Mouse (Mus musculus) MEL (cell line): ENCODE results near the gene Carm1.

Source experiments
- CHD1 ChIP-seq: IDR thresholded peaks from 2 replicates; pipeline ENCODE4 v1.6.1; 2012; ENCODE audit warnings: low read depth, mild to moderate bottlenecking, inconsistent platforms, low read length, improper control_type of control experiment
- CTCF ChIP-seq, 3 experiments: IDR thresholded peaks in 2 of 3; conservative IDR thresholded peaks in 1 of 3; 2 replicates each; pipeline ENCODE4 v1.5.1; 2011 to 2012; ENCODE audit warnings: low read length in 3 of 3, low read depth in 2 of 3, mild to moderate bottlenecking in 2 of 3, improper control_type of control experiment in 1 of 3, inconsistent platforms in 1 of 3, mixed read lengths in 1 of 3, moderate library complexity in 1 of 3; ENCODE audit not compliant: control insufficient read depth in 1 of 3, insufficient read depth in 1 of 3, poor library complexity in 1 of 3, severe bottlenecking in 1 of 3
- MEF2A ChIP-seq: IDR thresholded peaks from 2 replicates; pipeline ENCODE4 v1.6.1; 2014; ENCODE audit warnings: low read depth, mild to moderate bottlenecking, inconsistent platforms, low read length, improper control_type of control experiment; ENCODE audit not compliant: poor library complexity, insufficient replicate concordance, severe bottlenecking; ENCODE audit errors: extremely low read depth
- POLR2A ChIP-seq, 2 experiments: IDR thresholded peaks; 2 replicates each; pipeline ENCODE4 v1.6.1; 2011 to 2012; ENCODE audit warnings: low read length in 2 of 2, mild to moderate bottlenecking in 2 of 2, control low read depth in 1 of 2, improper control_type of control experiment in 1 of 2, low read depth in 1 of 2, moderate library complexity in 1 of 2; ENCODE audit not compliant: control insufficient read depth in 1 of 2, insufficient read depth in 1 of 2, poor library complexity in 1 of 2
- POLR2AphosphoS5 ChIP-seq: IDR thresholded peaks from 2 replicates; pipeline ENCODE4 v1.6.1; 2012; ENCODE audit warnings: low read depth, borderline replicate concordance, mild to moderate bottlenecking, inconsistent platforms, low read length, moderate library complexity, mixed read lengths
- RCOR1 ChIP-seq: IDR thresholded peaks from 2 replicates; pipeline ENCODE4 v1.6.1; 2012; ENCODE audit warnings: low read depth, mild to moderate bottlenecking, inconsistent platforms, low read length, improper control_type of control experiment
- ZMIZ1 ChIP-seq: IDR thresholded peaks from 2 replicates; pipeline ENCODE4 v1.6.1; 2012; ENCODE audit warnings: low read depth, mild to moderate bottlenecking, inconsistent platforms, low read length, improper control_type of control experiment, moderate library complexity

DNA sequence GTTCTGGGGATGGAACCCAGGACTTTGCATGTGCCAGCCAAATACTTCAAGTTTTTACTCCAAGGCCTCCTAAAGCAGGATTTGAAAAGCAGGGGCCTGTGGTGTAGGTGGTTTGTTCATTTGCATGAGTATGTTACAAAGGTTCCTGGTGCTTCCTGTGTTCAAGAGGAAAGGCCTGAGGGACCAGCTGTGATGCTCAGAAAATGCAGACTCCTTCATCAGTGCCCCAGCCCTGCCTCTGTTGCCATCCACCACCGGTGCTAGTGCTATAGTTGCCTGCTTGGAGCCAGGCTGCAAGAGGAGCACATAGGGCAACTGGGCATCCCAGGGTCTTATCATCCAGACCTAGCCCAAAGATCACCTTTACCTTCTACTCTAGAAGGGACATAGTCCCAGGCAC lies 19.8 kb downstream of the Carm1 start:
- TF ChIP-seq CTCF (IDR thresholded peaks at IDR 0.05 in 2 of 3, conservative IDR thresholded peaks at IDR 0.05 in 1 of 3; ENCODE audit: control insufficient read depth in 1 of 3, insufficient read depth in 1 of 3, low read depth in 2 of 3, low read length in 3 of 3, poor library complexity in 1 of 3, severe bottlenecking in 1 of 3): no peak
- no peak for TF ChIP-seq MEF2A
- no peak for TF ChIP-seq RCOR1
- no peak for TF ChIP-seq POLR2A (IDR thresholded peaks at IDR 0.05; ENCODE audit: control insufficient read depth in 1 of 2, insufficient read depth in 1 of 2, low read depth in 1 of 2, low read length in 2 of 2, poor library complexity in 1 of 2)
- no peak for TF ChIP-seq ZMIZ1
- no peak for TF ChIP-seq CHD1
- no peak for TF ChIP-seq POLR2AphosphoS5
